Mouse (Mus musculus) Patski (cell line): ENCODE results near the gene Sept5. TPM values are rescaled to one million over a fixed set of nuclear protein-coding genes. Genes with fewer than 3 reads are reported as not detected.

Experiments used
- ATAC-seq: fragments of 100-300 bp; one replicate; pipeline ENCODE4 v1.8.0; 2021
- CTCF ChIA-PET: fragments of 350-600 bp; sonication (Branson Sonifier 250); formaldehyde crosslinking; loops from one replicate; lab custom pipeline; 2022; ENCODE audit warnings: inconsistent platforms; lab: Charles Lee
- POLR2A ChIA-PET: fragments of 350-600 bp; sonication (Branson Sonifier 250); formaldehyde crosslinking; loops from one replicate; lab custom pipeline; 2022; ENCODE audit warnings: antibody characterized with exemption, inconsistent platforms; lab: Charles Lee
- DNase-seq: peaks from one replicate; pipeline ENCODE4 v3.0.0-alpha.2; 2011; ENCODE audit warnings: low read depth, low spot score
- H3K27me3 ChIP-seq: fragments of 371-371 bp; one replicate; pipeline ENCODE4 v1.5.1; 2021
- CTCF ChIP-seq: fragments of 100-300 bp; IDR thresholded peaks from one replicate; pipeline ENCODE4 v1.5.1; 2021
- in situ Hi-C: fragments of 300-500 bp; cut with MboI; formaldehyde crosslinking; loops from 3 replicates; pipeline ENCODE4 v1.11.1; 2018; ENCODE audit warnings: low pct_unique_long_range_greater_than_20kb, mixed read lengths
- polyA plus RNA-seq: library from polyadenylated mRNA; unstranded; gene quantifications from one replicate; pipeline ENCODE4 v1.2.3, GENCODE M21; 2021

Gene Sept5
- polyA plus RNA-seq, 1 experiment from 2014 or later, result 28.2 TPM

DNA sequence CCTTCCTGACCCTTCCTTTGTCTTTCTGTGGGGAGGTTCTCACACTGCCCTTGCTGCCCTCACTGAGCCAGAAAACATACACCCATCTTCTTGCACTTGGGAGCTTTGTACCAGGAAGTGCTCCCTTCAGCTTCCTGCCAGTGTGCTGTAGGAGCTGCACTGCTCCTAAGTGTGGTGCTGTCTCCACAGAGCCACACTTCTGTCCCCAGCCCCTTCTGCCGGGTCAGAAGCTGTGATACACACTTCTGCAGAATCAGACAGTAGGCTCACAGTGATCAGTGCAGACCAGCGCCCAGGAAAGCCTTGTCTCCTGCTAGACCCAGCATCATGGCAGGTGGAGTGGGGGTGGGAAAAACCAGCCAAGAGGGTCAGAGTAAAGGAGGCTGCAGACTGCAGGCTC lies 3.1 kb upstream of the Sept5 start:
- no peak for TF ChIP-seq CTCF
- ChIA-PET CTCF (interaction anchor here (1.3 kb wide), 1 partner anchor 13 kb away, joined by 3 read pairs; no protein-coding TSS in a partner anchor), POLR2A (no interaction called here)
- no peaks in the 10 kb centered on the region for H3K27me3 ChIP-seq
- in situ Hi-C loops, result no loop called here
- ATAC-seq (no peak), DNase-seq (no peak)

DNA sequence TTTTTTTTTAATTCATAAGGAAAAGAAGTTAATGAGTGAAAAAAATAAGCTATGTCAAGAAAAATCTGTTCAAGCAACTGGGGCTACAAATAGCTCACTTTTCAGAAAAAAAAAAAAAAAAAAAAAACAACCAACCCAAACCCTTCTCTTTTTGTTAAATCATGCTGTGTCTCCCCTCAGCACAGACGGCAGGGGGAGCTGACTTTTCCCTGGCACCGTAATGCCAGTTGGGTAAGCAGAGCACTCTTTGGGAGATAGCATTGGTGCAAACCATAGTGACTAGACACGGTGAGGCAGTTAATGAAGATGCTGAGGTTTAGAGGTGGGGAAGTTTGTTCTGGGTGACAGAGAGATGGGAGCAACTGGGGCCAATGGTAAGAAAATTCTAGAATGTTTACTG lies 2.3 kb upstream of the Sept5 start:
- DNase-seq, result no peak
- ChIA-PET CTCF (interaction anchor here (1.3 kb wide), 1 partner anchor 12 kb away, joined by 3 read pairs; no protein-coding TSS in a partner anchor), POLR2A (no interaction called here)
- TF ChIP-seq CTCF, result no peak
- no peaks in the 10 kb centered on the region for H3K27me3 ChIP-seq
- no peak for ATAC-seq
- in situ Hi-C loops, result no loop called here

DNA sequence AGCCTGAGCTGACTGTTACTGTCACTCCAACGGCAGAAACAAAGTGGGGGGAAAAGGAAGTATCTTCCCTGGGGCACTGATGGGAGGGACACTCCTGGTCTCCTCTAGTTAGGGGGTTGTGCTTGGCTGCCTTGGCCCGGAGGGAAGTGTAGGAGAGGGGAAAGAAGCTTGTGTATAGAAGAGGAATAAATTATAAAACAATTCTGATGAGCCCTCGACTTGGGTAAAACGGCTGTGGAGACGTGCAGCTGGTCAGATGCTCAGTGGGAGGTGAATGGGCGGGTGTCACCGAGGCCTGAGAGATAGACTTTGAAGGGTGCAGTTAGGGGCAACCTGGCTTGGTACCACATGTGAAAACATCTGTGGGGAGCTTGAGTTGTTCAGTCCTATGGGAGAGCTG lies 1.4 kb upstream of the Sept5 start:
- no peak for ATAC-seq
- no peaks in the 10 kb centered on the region for H3K27me3 ChIP-seq
- no peak for TF ChIP-seq CTCF
- CTCF ChIA-PET, result no interaction called here
- POLR2A ChIA-PET, result no interaction called here
- no peak for DNase-seq
- in situ Hi-C loops, result no loop called here

DNA sequence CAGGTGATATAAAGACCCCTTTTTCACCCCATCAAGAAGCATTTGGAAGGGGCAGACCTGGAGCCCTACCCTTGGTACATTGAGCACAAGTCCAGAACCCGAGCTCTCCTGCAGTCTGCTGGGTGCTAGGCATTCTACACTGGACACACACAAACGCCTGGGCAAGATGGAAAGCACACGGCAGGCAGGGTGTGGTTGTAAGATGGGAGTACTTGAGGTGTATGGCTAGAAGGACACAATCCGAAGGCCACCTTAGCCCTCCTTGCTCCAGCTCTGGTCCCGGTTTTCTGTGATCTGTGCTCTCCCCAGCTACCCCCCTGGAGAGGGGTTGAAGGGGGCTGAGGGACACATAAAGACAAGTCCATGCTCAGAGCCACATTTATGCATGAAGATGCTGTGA lies 537 bp upstream of the Sept5 start:
- no peak for ATAC-seq
- in situ Hi-C loops, result no loop called here
- H3K27me3 ChIP-seq, result no peaks in the 10 kb centered on the region
- no peak for DNase-seq
- TF ChIP-seq CTCF, result no peak
- ChIA-PET CTCF (no interaction called here), POLR2A (no interaction called here)

DNA sequence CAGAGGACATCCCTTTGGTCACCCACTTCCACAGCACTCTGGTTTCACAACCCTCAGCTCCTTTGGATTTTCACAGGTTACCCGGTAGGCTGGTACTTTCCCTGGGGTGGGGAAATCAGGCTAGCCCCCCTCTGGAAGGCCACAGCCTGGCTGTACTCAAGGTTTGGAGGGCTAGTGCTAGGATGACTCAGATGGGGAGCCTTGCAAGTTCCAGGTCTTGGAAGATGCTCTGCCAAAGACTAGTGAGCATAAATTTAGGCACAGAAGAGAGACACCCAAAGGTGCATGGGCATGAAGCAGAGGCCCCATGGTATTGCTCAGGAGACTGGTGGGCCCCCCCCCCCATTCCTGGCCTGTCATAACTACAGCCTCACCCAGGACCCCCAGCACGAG lies 810 bp downstream of the Sept5 start:
- POLR2A ChIA-PET, result interaction anchor here (0.7 kb wide), 1 partner anchor 56 kb away, joined by 3 read pairs; no protein-coding TSS in a partner anchor
- no peaks in the 10 kb centered on the region for H3K27me3 ChIP-seq
- in situ Hi-C loops, result no loop called here
- CTCF ChIA-PET, result interaction anchor here (2.6 kb wide), 1 partner anchor 50 kb away, joined by 9 read pairs; no protein-coding TSS in a partner anchor
- TF ChIP-seq CTCF, result no peak
- ATAC-seq, result no peak
- DNase-seq, result no peak

DNA sequence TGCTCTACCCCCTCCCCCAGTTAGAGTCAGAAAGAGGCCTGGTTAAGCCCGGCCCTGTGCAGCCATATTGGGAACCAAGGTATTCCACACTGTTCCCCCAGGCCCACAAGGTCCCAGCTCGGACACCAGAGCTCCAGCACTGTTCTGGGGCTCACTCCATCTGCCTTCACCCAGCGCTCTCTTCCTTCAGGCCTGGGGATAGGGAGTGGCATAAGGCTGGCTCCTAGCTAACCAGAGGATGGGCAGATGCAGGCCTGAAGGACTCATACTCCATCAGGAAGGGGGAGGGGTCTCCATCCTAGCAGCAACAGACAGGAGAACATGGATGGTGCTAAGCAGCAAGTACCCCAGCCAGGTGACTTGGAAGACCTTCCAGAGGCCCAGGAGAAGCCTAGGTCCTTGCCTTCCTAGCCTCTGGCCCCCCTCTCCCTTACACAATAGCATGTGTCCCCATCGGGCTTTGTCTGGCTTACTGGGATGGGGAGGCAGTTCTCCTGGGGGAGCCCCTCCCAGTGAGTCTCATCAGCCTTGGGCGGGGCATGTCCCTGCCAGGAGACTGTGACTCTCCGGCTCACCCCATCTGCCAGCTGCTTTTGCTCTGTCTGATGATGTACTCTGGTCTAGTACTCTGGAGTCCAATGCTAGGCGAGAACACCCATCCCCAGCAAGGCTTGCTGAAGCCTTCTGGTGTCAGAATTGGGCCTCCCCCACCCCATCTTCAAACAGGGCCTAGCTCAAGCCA lies 1.4 kb downstream of the Sept5 start:
- no peak for DNase-seq
- TF ChIP-seq CTCF, result no peak
- ATAC-seq, result no peak
- in situ Hi-C loops, result no loop called here
- CTCF ChIA-PET, result interaction anchor here (2.6 kb wide), 1 partner anchor 50 kb away, joined by 9 read pairs; no protein-coding TSS in a partner anchor
- no peaks in the 10 kb centered on the region for H3K27me3 ChIP-seq
- POLR2A ChIA-PET, result interaction anchor here (0.7 kb wide), 1 partner anchor 56 kb away, joined by 3 read pairs; no protein-coding TSS in a partner anchor

DNA sequence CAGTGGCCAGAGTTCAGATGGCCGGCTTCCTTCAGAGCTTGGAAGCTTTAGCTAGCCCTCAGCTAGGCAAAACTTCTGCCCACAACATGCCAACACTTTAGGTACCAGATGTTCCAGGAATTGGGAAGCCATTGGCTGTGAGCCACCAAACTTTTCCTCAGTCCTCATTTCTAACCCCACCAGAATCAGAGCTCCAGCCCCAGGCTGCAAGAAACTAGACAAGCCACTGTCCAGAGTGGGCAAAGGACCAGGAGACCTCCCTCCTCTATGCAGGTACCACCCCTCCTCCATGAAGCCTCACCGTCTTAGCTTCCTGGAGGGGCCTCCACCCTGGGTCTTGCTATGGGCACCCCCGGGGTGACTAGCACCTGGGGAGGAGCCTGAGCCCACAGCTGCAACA lies 2.6 kb downstream of the Sept5 start:
- in situ Hi-C loops, result no loop called here
- ATAC-seq (no peak), DNase-seq (no peak)
- ChIA-PET POLR2A (no interaction called here), CTCF (interaction anchor here (2.6 kb wide), 1 partner anchor 51 kb away, joined by 9 read pairs; no protein-coding TSS in a partner anchor)
- no peak for TF ChIP-seq CTCF
- no peaks in the 10 kb centered on the region for H3K27me3 ChIP-seq

DNA sequence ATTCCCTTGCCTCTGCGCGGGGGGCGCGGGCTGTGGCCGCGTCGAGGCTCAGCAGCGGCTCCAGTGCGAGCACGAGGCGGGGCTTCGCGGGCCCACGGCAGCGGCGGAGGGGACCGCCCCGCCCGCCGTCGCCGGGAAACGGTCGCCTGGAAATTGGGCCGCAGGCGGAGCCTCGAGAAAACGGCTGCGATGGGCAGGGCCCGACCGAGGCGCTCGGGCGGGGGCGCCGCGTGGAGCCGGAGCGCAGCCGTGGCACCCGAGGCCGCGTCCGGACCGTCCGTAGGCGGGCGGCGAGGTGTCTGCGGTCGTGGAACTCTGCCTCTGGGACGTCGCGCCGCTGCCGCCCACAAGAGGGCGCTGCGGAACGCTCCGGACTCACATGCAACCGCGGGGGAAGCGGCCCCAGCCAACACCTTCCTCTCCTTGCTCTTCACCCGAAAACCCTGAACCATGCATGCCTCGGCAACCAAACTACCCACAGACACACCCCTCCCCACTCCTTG lies 3.3 kb downstream of the Sept5 start, which contains the start of gene Gm49601:
Gm49601 (minus strand) TSS at position 52 of the 503 bp plus-strand sequence.
- no peak for TF ChIP-seq CTCF
- ATAC-seq (peak; percentile 28), DNase-seq (no peak)
- CTCF ChIA-PET, result interaction anchor here (2.6 kb wide), 1 partner anchor 52 kb away, joined by 9 read pairs; no protein-coding TSS in a partner anchor
- POLR2A ChIA-PET, result no interaction called here
- in situ Hi-C loops, result no loop called here
- no peaks in the 10 kb centered on the region for H3K27me3 ChIP-seq

DNA sequence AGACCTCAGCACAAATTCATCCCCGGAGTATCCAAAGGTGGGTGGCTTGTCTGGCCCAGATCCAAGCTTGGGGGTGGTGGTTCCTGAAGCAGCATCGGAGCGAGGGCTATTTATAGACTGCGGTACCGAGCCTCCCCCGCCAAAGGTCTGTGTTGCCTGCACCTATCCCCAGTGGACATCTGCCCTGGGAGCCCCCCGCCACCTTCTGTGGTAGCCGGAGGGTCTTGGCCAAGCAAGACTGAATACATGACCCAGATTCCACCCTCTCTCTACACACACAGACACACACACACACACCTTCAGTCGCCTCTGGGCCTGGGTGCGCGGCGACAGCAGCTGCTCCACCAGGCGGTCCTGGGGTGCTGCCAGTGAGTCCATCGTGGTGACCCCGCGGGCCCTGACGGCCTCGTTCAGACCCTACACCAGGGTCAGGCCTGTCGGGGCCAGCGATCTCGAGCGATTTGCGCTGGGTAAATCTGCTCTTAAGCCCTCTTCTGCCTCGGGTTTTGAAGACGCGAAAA lies 3.9 kb downstream of the Sept5 start:
- ATAC-seq, result no peak
- ChIA-PET CTCF (no interaction called here), POLR2A (no interaction called here)
- TF ChIP-seq CTCF, result no peak
- no peaks in the 10 kb centered on the region for H3K27me3 ChIP-seq
- in situ Hi-C loops, result no loop called here
- DNase-seq, result no peak

DNA sequence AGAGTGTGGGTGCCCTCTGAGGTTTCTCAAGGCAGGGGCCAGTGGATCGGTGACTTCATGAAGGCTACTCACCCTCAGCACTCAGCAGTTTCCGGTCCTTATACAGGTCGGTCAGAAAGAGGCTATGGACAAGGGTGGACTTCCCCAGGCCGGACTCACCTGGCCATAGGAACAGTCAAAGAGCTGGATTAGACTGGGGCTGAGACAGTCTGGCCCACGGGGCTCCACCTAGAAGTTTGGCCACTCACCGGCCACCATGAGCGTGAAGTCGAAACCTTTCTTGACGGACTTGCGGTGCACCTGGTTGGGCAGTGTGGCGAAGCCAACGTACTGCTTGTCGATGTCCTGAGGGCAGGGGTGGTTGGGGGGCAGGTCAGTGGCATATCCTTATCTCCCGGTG lies 4.7 kb downstream of the Sept5 start:
- no peak for TF ChIP-seq CTCF
- DNase-seq (no peak), ATAC-seq (no peak)
- in situ Hi-C loops, result no loop called here
- ChIA-PET CTCF (no interaction called here), POLR2A (no interaction called here)
- no peaks in the 10 kb centered on the region for H3K27me3 ChIP-seq

DNA sequence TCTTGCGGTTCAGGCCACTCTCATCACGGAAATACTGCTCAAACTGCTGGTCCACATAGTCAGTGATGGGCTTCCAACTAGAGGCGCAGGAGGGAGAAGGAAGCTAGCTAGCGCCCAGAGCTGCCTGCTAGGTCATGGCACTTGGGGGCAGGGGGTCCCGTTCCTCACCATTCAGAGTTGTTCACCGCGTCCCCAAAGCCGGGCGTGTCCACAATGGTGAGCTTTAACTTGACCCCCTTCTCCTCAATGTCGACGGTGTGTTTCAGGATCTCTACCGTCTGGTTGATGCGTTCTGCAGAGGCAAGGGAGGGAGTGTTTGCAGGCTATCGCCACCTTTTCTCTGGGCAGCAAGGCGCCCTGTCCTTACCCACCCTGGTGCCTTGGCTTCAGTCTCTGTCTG lies 5.1 kb downstream of the Sept5 start:
- POLR2A ChIA-PET, result interaction anchor here (0.6 kb wide), 1 partner anchor 117 kb away, joined by 3 read pairs; no protein-coding TSS in a partner anchor
- DNase-seq, result no peak
- in situ Hi-C loops, result no loop called here
- ATAC-seq, result no peak
- CTCF ChIA-PET, result no interaction called here
- no peak for TF ChIP-seq CTCF
- no peaks in the 10 kb centered on the region for H3K27me3 ChIP-seq
